Mouse (Mus musculus) frontal cortex, postnatal 36 days (tissue): ENCODE measurements at regions not wholly inside any gene's neighbourhood (a gene's known extent, or its start where the extent isn't known, plus 50 kb on each side); places are given as distances from the start of the nearest gene placed in this dataset.

Source experiments
- DNase-seq, 2 experiments: peaks; one replicate each; pipeline ENCODE4 v3.0.0; 2022; ENCODE audit warnings: low spot score in 2 of 2

DNA sequence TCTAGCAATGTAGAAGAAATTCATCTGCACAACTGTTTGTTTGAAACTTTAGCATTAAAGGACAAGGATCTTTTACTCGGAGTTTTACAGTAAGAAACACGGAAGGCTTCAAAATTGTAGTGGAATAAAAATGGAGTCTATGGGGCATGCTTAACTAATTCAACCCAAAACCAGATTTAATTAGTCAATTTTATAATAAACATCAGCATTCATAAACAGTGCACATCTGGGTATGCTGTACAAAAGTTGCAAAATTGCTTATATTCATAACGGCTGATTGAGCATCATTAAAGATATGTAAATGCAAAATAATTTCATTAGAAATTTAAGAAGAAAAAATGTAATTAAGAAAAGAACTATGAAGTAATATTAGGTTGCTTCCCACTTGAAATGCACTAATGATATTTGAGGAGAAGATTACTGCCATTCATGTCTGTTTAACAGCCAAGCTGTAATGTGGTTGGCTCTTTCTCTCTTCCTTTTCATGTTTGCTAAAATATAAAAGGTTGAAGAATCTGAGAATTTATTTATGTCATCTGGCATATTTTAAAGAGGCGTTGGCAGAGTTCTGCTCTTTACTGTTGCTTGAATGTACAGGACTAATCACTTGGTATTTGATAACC is 1037.3 kb downstream of the Fam181b start:
- no peak for DNase-seq

DNA sequence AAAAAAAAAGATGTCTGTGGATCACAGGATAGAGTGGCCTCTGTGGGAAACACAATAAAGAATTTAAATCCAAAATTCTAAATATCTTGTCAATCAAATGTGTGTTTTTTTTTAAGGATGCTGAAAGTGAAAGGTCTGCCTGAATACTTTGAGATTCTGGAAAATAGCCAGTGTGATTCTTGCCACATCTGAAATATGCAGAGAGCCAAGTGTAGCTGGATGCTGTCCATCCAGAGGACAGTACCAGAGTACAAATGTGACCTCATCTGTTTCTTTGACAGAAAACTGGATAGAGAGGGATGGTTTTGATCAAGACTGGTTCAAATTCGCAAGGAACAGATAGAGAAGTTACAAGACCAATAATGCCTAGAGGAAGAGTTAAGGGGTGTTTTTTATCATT is 1044.1 kb downstream of the Fam181b start:
- DNase-seq: no peak

DNA sequence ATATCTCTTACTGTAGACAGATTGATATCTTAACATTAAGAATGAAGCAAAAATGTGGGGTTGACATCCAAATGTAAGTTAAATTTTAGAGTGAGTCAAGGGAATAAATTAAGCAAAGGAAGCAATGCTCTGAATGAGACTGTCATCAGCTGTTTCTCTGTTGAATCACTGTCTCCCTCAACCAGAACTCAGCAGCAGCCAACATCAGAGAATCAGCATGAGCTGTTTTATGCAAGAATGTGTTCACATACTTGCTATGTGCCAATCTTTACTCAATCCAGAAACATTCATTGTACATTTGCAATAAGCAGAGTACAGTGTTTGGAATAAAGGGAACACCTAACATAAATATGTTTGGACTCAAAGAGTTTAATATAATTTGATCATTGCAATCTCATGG is 1074.6 kb downstream of the Fam181b start:
- no peak for DNase-seq

DNA sequence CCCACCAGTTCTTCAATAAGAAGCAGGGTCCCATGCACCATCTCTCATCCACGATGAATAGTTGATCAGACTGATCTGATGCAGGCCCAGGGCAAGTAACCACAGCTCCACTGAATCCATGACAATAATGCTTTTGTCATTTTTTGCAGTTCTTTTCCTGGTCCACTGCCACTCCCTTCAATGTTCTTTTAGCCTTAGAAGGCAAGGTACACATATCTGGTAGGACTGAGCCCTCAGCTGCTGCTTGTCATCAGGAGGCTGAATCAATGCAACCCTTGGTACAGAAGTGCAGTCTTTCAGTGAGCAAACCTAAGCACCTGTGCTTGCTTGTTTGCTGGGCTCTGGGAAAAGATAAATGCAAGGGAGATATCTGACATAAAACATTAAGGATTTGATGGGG is 1075.8 kb downstream of the Fam181b start:
- DNase-seq: no peak

DNA sequence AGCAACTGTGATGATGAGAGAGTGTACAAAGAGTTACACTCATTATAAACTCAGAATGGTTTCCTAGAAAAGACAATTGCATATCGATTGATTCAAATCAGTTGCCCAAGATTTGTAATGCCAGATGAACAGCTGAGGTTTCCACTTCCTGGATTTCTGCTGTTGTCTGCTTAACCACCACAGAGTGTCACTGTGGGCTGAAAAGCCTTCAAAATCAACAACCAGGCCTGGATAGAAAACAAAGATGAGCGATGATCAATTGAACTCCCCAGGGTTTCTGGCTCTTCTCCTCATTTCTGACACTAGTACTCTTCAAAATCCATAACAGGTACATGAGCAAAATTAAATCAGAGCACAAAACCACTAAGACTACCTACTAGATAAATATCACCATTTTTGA is 1100.4 kb downstream of the Fam181b start:
- DNase-seq: peak in 1 of 2 experiments; percentile 1

DNA sequence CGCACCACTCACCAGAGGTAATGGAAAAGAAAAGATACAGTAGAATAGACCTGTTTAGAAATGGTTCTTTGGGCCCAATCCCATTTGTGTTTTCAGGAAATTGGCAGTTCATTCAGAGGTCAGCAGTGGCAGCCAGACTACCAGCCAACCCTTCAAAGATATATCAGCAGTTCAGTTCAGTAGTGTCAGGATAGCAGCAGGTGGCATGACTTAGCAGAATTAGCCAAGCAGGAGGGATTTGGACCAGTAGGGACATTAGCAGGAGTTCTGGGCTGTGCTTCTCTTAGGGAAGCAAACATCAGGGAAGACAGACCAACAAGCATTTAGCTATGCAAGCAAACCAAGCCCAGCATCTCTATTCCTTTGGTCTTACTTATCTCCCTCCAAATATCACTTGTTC is 1132.7 kb downstream of the Fam181b start:
- DNase-seq: no peak

DNA sequence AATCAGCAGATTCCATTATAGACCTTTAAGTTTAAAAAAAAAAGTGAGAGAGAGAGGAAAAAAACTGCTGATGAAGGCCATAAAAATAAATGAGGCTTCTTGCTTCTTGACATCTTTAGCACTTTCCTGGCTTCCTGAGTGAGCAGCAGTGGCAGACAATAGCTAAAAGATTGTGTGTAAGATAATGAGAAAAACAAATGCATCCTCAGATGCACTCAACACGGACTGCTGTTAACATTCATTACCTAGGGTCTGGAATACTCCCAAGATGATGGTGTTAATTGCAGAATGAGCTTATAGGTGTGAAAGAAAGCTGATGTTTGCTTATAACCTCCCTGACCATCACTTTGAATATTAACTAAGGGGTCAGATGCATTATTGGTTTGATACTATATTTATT is 1147.8 kb downstream of the Fam181b start:
- no peak for DNase-seq

DNA sequence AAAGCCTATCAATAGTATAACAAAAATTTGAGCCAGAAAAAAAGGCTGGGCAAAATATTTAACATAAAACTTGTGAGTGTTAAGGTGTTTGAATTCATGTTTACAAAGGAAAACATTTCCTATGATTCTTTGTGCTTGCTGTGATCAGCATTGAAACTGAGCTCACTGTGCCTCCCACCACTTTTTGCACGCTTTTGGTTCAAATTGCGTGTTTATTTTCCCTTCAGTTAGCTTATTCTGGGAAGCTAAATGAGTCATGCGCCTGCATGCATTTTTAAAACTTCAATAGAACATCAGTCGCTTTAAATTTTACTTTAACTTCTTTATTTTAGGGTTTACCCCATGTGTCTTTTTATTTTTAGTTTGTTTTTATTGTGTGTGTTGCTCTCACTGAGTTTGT is 1154.0 kb downstream of the Fam181b start:
- peak; percentile 3 to 36 for DNase-seq

DNA sequence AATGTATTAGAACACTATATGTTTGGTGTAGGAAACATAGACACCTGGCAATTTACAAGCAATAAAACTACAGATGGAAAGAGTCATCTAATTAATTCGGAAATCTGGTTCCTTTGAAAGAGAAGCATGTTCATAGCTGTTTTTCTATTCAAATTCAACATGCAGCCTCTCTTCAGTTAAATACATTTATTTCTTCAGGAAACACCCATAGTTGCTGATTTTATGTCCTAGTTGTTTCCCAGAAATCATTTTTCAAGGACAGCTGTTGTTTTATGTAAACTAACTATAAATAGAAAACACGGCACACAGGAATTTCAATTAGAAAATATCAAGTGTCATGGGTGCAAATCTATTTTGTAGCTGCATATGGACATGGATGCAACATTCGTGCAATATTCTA is 1169.8 kb downstream of the Fam181b start:
- DNase-seq: no peak

DNA sequence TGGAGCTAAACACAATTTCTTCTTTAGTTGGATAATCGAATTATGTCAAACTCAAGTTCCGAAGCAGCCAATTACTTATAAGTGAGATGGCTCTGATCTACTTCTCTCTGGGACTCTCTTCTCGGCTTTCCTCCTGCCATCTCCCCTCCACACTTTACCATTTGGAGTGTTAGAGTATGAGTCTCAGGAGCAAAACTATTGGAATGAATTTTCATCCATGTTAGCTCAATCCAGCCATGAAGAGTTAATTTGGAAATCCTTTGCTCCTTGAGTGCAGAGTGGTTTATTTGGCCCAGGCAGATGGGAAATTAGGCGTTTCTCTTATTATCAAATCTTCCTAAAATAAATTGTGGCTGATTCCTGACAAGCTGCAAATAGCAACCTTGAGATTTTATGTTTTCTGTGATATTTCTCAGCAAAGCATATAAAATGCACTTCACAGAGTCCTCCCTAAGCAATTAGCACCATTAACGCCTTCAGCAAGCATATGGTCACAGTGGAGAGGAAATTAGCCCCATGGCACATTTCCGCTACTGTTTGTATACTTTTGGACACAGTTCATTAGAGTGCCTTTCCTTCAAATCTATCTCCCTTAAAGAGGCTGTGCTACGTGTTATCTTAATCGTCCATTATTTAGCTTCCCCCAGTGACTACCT is 1189.1 kb downstream of the Fam181b start:
- DNase-seq: no peak

DNA sequence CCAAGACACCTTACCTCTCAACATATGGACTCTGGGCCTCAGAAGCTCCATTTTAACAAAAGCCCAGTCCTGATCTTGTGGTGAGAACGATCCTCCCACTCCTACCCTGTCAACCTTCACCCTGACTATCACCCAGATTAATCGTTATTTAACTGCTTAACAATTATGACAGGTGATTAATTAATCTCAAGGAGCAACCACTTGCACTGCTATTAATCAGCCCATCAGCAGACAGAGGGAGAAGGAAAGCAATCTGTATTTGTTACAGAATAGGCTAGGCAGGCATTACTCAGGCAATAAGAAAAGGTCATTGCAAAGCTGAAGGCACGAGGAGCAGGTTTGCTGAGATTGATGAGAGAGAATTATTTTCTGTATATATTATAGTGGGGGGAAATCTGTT is 1201.9 kb downstream of the Fam181b start:
- DNase-seq: no peak

DNA sequence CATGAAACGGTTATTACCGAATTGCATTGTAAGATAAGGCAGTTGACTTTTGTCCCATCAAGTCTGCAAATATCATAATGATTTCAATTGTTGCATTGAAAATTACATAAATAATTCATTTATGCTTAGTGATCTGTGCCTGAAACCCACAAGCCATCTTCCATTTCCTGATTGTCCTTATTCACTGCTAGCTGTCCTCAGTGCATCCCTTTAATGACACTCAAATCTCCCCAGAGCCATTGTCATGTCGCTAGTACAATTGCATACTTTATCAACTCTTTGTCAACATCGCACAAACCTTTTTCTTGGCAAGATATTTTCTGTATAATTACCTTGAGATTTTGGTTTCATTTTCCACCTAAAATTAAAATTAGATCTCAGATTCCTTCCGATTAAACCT is 1202.3 kb downstream of the Fam181b start:
- no peak for DNase-seq

DNA sequence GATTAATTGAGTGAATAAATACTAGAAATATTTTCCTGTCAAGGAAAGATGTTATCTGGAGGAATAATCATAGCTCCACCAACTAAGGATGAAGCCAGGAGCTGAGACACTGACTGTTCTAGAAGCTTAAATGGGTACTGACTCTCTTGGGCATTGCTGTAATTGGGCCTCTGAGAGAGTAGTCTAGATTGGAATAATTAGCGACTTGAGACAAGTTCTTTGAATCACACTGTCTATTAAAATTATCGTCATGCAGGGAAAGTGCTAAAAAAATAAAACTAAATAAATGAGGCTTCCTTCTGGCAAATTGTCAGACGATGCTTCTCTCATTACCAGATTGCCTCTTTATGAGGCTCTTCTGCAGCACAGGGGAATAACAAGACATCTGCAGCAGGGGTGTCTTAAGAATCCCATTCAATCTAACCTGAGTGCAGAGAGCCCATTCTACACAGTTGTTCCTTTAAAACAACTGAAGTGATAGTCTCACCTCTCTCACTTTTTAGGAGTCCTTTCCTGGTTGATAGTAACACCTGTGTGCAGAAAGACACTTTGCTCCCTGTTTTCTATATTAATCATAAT is 1203.5 kb downstream of the Fam181b start:
- no peak for DNase-seq

DNA sequence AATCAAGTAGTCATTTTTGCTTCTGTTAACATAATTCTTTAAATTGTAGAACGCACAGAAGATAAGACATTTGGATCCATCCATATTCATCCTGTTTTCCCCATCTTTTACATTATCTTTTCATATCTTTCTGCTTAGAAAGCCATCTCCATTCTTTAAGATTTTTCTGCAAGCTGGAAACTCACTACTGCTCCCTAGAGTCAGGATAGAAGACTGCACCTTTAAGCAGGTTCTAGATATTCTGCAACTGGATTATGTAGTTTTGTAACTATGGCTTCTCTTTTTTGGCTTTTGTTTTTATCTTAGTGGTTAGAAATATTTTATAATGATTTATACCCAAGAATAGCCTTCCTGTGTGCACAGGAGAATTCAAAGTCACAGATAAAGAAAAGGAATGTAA is 1225.9 kb downstream of the Fam181b start:
- no peak for DNase-seq

DNA sequence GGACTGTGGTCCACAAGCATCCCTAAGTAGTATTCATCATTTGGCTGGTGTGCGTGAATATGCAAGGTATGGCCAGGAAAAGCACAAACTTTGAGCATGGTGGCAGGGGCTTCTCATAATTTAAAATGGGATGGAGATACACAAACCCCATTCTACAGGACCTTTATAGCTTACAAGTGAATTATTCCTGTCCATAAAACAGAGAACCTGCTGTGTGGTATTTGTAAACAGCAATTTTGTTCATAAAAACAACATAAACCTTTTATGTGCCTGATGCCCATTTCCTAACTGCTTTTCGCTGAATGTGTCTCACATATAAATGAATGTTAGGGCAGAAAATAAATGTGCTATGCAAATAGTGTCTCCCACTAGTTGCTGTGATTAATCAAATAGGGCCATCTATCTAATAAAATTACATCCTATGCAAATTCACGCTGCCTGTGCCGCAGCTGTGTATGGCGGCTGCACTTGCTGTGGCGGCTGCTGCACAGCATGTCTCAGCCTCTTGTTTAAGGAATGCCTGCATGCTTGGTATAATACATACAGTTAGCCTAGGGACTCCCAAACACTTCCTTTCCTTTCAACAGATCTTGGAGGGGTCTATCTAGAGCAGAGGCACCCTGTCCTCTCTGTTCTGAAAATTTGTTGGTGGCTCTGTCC is 1235.4 kb downstream of the Fam181b start:
- no peak for DNase-seq

DNA sequence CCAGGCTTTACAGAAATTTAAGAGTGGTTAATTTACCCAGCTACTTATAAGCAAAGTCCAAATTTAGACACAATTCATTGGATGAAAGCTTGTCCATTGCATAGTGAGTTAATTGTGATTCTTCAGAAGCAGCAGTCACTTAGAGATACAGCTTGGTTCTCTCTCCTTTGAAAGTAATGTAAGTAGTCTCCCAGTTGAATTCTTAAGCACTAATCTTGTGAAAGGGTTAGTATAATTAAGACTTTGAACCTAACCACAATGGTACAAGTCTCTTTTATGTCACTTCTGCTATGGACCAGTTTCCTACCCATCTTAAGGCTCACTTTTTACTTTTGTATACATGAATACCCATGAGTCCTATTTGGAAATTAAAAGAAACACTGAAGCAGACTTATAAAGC is 1252.9 kb downstream of the Fam181b start:
- DNase-seq: no peak
